Mouse (Mus musculus) liver, postnatal 0 days (tissue): ENCODE measurements around the gene Gldc. TPM values are rescaled to one million over a fixed set of nuclear protein-coding genes. Genes with fewer than 3 reads are reported as not detected.

Experiments
- ATAC-seq: fragments of 200-750 bp; cut with Nextera tagmentation; 2 replicates; pipeline ENCODE4 v1.8.0; 2017; ENCODE audit warnings: mild to moderate bottlenecking, moderate library complexity
- DNase-seq: peaks from one replicate; pipeline ENCODE4 v3.0.0-alpha.2; 2016
- H3K27ac ChIP-seq: fragments of 300-500 bp; sonication (generic); 2 replicates; pipeline ENCODE4 v1.5.1; 2014; ENCODE audit warnings: antibody characterized with exemption, moderate library complexity, mild to moderate bottlenecking, low read depth
- H3K27me3 ChIP-seq: fragments of 300-500 bp; sonication (generic); 2 replicates; pipeline ENCODE4 v1.6.1; 2014; ENCODE audit warnings: low read length, control low read depth, mixed read lengths; ENCODE audit not compliant: insufficient read depth
- H3K36me3 ChIP-seq: fragments of 300-500 bp; sonication (generic); replicated peaks from 2 replicates; pipeline ENCODE4 v1.6.1; 2014; ENCODE audit warnings: mild to moderate bottlenecking, control low read depth, low read length, moderate library complexity, mixed read lengths; ENCODE audit not compliant: insufficient read depth
- H3K4me1 ChIP-seq: fragments of 300-500 bp; sonication (generic); 2 replicates; pipeline ENCODE4 v1.6.1; 2014; ENCODE audit warnings: antibody characterized with exemption, mild to moderate bottlenecking, control low read depth; ENCODE audit not compliant: insufficient read depth
- H3K4me2 ChIP-seq: fragments of 300-500 bp; sonication (generic); 2 replicates; pipeline ENCODE4 v1.6.1; 2014; ENCODE audit warnings: low read depth, mild to moderate bottlenecking, low read length, moderate library complexity, mixed read lengths
- H3K4me3 ChIP-seq: fragments of 300-500 bp; sonication (generic); 2 replicates; pipeline ENCODE4 v1.5.1; 2014; ENCODE audit warnings: low read depth, low read length
- H3K9ac ChIP-seq: fragments of 300-500 bp; sonication (generic); replicated peaks from 2 replicates; pipeline ENCODE4 v1.6.1; 2014; ENCODE audit warnings: mild to moderate bottlenecking, moderate library complexity
- H3K9me3 ChIP-seq: fragments of 300-500 bp; sonication (generic); 2 replicates; pipeline ENCODE4 v1.6.1; 2016; ENCODE audit warnings: mild to moderate bottlenecking, control low read depth, low read length, mixed read lengths
- CTCF ChIP-seq: sonication (generic); IDR thresholded peaks from 2 replicates; pipeline ENCODE4 v1.5.1; 2016; ENCODE audit warnings: antibody characterized with exemption, low read depth
- EP300 ChIP-seq: IDR thresholded peaks from 2 replicates; pipeline ENCODE4 v1.6.1; 2016; ENCODE audit warnings: antibody characterized with exemption, low read depth, mild to moderate bottlenecking
- WGBS: fragments of 180-500 bp; shearing (Covaris S2); extraction: QIAGEN DNeasy Blood & Tissue Kit; methylation state at CpG from one replicate; pipeline ENCODE4 v1.1.7; 2014; ENCODE audit not compliant: insufficient replicate concordance; 5-methylcytosine and 5-hydroxymethylcytosine counted together
- polyA plus RNA-seq: library from polyadenylated mRNA; unstranded; fragments of >200 nt; fragmentation: Nextera tagmentation; extraction: Ambion mirVana; gene quantifications from 2 replicates; pipeline ENCODE4 v1.2.1, GENCODE M21; 2015

The Gldc gene
- polyA plus RNA-seq, 1 experiment from 2014 or later, result 33.2 TPM

- Histone ChIP-seq H3K36me3 (no peaks in the 10 kb centered on the region), H3K27ac (no peak overlapping the region), H3K4me2 (no peak overlapping the region), H3K4me1 (no peaks in the 10 kb centered on the region), H3K4me3 (no peak overlapping the region), H3K9ac (no peak overlapping the region), H3K9me3 (no peaks in the 10 kb centered on the region), H3K27me3 (no peaks in the 10 kb centered on the region)
- no peak for TF ChIP-seq EP300
- no peak for TF ChIP-seq CTCF
- ATAC-seq, result no peak
- WGBS, result 71% methylated on average over 1 of the region's 1 CpGs
- DNase-seq, result no peak
Observed at GRCm38 (mm10) chr19:30206981-30207380, 31.8 kb upstream of the Gldc start.

- Histone ChIP-seq H3K27me3 (no peaks in the 10 kb centered on the region), H3K27ac (no peak overlapping the region), H3K4me1 (0 out of 2 replicates have a peak, but pooled peaks cover 2% of the 10 kb centered on the region), H3K4me3 (no peak overlapping the region), H3K36me3 (no peaks in the 10 kb centered on the region), H3K4me2 (no peak overlapping the region), H3K9ac (no peak overlapping the region), H3K9me3 (no peaks in the 10 kb centered on the region)
- 68% methylated on average over 4 of the region's 4 CpGs for WGBS
- DNase-seq (no peak), ATAC-seq (no peak)
- TF ChIP-seq EP300 (no peak), CTCF (no peak)
Observed at GRCm38 (mm10) chr19:30205874-30206273, 30.6 kb upstream of the Gldc start.

- Histone ChIP-seq H3K27ac (no peak overlapping the region), H3K4me2 (no peak overlapping the region), H3K9me3 (no peaks in the 10 kb centered on the region), H3K9ac (no peak overlapping the region), H3K4me1 (0 out of 2 replicates have a peak, but pooled peaks cover 2% of the 10 kb centered on the region), H3K36me3 (no peaks in the 10 kb centered on the region), H3K27me3 (no peaks in the 10 kb centered on the region), H3K4me3 (no peak overlapping the region)
- ATAC-seq (no peak), DNase-seq (peak; percentile 49)
- WGBS, result 15% methylated on average over 12 of the region's 12 CpGs
- TF ChIP-seq EP300 (no peak), CTCF (peak; percentile 89)
Observed at GRCm38 (mm10) chr19:30205159-30205816, 30.1 kb upstream of the Gldc start.

GRCm38 (mm10) chr19:30202177-30202576 lies 26.9 kb upstream of the Gldc start:
- ATAC-seq, result peak; percentile 96
- Histone ChIP-seq H3K4me1 (0 out of 2 replicates have a peak, but pooled peaks cover 2% of the 10 kb centered on the region), H3K9me3 (no peaks in the 10 kb centered on the region), H3K36me3 (no peaks in the 10 kb centered on the region), H3K4me3 (no peak overlapping the region), H3K9ac (no peak overlapping the region), H3K4me2 (no peak overlapping the region), H3K27me3 (no peaks in the 10 kb centered on the region), H3K27ac (peak overlapping the region; percentile 71)
- WGBS, result 53% methylated on average over 7 of the region's 7 CpGs
- DNase-seq, result peak; percentile 37
- TF ChIP-seq CTCF (no peak), EP300 (no peak)

- DNase-seq, result peak; percentile 52
- Histone ChIP-seq H3K4me1 (no peaks in the 10 kb centered on the region), H3K9ac (no peak overlapping the region), H3K27me3 (no peaks in the 10 kb centered on the region), H3K4me2 (no peak overlapping the region), H3K4me3 (no peak overlapping the region), H3K36me3 (no peaks in the 10 kb centered on the region), H3K27ac (peak overlapping the region; percentile 89), H3K9me3 (no peaks in the 10 kb centered on the region)
- ATAC-seq, result peak; percentile 98
- 48% methylated on average over 6 of the region's 6 CpGs for WGBS
- TF ChIP-seq EP300, result peak; percentile 73
- TF ChIP-seq CTCF, result no peak
Observed at GRCm38 (mm10) chr19:30194999-30195398, 19.8 kb upstream of the Gldc start.

GRCm38 (mm10) chr19:30187232-30187631 lies 12.0 kb upstream of the Gldc start:
- Histone ChIP-seq H3K9ac (no peak overlapping the region), H3K27ac (peak overlapping the region; percentile 51; the same call in 1 of the 2 replicates), H3K27me3 (no peaks in the 10 kb centered on the region), H3K4me1 (no peaks in the 10 kb centered on the region), H3K9me3 (no peaks in the 10 kb centered on the region), H3K4me3 (no peak overlapping the region), H3K36me3 (no peaks in the 10 kb centered on the region), H3K4me2 (no peak overlapping the region; the same call in 1 of the 2 replicates)
- TF ChIP-seq CTCF, result no peak
- TF ChIP-seq EP300, result peak; percentile 58
- 47% methylated on average over 2 of the region's 2 CpGs for WGBS
- ATAC-seq, result peak; percentile 70
- DNase-seq, result no peak
